Mouse (Mus musculus) CH12F3 (cell line): ENCODE measurements around the gene Lclat1.

Source experiments
- in situ Hi-C: fragments of 300-500 bp; cut with MboI; formaldehyde crosslinking; loops from 2 replicates; pipeline ENCODE4 v1.14.3; 2020; ENCODE audit warnings: low sequenced_read_pairs

Lclat1 gene

GRCm38 (mm10) chr17:73195074-73195723 lies 87.4 kb downstream of the Lclat1 start:
- in situ Hi-C loops = no loop called here

GRCm38 (mm10) chr17:73196139-73196538 lies 88.4 kb downstream of the Lclat1 start:
- in situ Hi-C loops = no loop called here

GRCm38 (mm10) chr17:73197724-73198123 lies 89.9 kb downstream of the Lclat1 start:
- in situ Hi-C loops = no loop called here

DNA sequence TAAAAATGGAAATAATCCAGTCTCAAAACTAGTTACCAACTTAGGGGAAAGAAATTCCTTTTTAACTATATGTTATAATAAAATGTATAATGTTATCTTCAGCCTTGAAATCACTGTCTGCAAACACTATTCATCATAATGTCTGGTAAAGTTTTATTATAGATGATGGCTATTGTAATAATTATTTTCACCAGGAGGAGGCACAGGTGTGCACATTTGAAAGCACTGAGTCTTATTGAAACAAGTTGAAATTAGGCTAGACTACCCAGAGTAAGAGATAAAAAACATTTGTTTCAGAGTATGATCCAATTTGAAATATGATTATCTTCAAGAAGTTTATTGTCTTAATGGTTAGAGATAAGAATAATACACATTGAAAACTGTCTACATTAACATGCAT lies 91.6 kb downstream of the Lclat1 start:
- in situ Hi-C loops = no loop called here

DNA sequence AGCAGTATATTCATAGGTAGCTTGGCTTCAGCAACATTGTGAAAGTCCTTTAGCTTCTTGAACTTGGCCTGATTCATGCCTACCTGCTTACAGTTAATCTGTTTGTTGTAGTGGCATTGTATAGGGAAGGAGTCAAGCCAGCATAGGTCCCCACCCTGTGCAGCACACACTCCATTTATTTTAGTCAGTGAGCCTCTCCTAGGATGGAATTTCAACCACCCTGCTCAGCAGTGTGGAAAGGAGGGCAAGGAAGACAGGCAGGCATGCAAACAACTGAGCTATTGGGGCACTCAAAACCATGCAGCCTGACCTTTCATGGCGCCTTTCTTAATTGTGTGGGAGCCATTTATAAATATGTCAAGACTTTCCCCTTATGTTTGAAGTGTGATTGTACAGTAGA lies 92.6 kb downstream of the Lclat1 start:
- in situ Hi-C loops = loop anchor here (10.0 kb wide), 1 partner anchor 94 kb away; no protein-coding TSS in a partner anchor

GRCm38 (mm10) chr17:73203642-73204332 lies 96.0 kb downstream of the Lclat1 start:
- in situ Hi-C loops = loop anchor here (10.0 kb wide), 1 partner anchor 91 kb away; no protein-coding TSS in a partner anchor

GRCm38 (mm10) chr17:73210960-73211531 lies 103.3 kb downstream of the Lclat1 start:
- in situ Hi-C loops = no loop called here

GRCm38 (mm10) chr17:73212754-73213153 lies 105.0 kb downstream of the Lclat1 start:
- in situ Hi-C loops = no loop called here

- in situ Hi-C loops = no loop called here
These were observed 105.4 kb downstream of the Lclat1 start for GRCm38 (mm10) chr17:73213187-73213586.

- in situ Hi-C loops = no loop called here
These were observed 105.9 kb downstream of the Lclat1 start for GRCm38 (mm10) chr17:73213677-73214076.

DNA sequence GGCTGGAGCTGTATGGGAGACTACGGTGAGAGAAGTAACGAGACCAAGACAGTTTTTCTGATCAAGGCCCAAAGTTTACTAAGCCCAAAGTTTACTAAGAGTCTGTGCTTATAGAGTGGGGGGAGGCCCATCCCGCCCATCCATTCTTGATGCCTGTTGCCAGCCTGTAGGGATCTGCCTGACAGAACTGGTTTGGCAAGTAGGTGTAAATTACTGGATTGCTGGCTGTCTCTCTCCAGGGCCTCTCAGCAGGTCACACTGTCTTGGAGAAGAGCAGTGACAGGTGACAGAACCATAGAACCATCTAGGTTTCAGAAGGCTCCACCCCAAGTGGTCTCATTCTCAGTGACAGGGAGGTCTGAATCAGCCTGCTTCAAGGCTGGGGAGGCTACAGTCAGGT lies 109.5 kb downstream of the Lclat1 start:
- in situ Hi-C loops = no loop called here

DNA sequence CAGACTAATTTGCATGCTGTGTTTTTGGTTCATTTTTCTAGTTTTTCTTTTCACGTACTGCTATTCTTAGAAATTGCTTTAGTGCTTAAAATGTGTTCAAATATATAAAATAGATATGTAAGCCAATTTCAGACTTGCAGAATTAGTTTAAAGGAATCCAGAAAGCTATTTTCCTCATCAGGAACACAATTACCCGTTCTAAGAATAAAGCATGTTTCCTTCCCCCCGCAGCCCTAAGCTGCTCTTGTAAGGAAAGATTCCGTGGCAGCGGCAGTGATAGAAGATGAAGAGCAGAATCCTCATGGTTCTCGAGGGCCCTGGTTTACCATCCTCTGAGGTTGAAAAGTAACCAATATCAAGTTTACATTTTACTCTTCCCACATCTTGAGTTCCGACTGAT lies 113.0 kb downstream of the Lclat1 start:
- in situ Hi-C loops = no loop called here

GRCm38 (mm10) chr17:73222077-73222476 lies 114.3 kb downstream of the Lclat1 start:
- in situ Hi-C loops = no loop called here

GRCm38 (mm10) chr17:73225442-73225841 lies 117.7 kb downstream of the Lclat1 start:
- in situ Hi-C loops = no loop called here

- in situ Hi-C loops = no loop called here
These were observed 118.2 kb downstream of the Lclat1 start for GRCm38 (mm10) chr17:73225996-73226395.

DNA sequence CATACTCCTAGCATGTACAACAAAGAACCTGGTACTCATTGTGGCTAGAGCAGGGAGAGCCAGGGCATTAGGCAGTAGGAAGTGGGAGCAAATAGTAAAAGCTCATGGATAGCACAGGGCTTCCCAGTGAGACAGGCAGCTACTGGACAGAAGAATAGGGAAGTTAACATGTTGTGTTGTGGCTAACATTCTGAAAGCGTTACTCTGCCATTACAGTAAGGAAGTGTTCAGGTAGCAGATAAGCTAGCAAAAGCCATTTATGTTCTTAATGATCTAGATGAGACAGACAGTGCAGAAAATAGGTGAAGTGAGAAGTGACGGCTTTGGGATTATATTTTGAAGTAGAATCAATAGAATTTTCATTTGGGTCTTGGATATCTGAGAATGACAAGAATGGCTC lies 118.8 kb downstream of the Lclat1 start:
- in situ Hi-C loops = no loop called here

- in situ Hi-C loops = no loop called here
These were observed 119.6 kb downstream of the Lclat1 start for GRCm38 (mm10) chr17:73227361-73227760.

DNA sequence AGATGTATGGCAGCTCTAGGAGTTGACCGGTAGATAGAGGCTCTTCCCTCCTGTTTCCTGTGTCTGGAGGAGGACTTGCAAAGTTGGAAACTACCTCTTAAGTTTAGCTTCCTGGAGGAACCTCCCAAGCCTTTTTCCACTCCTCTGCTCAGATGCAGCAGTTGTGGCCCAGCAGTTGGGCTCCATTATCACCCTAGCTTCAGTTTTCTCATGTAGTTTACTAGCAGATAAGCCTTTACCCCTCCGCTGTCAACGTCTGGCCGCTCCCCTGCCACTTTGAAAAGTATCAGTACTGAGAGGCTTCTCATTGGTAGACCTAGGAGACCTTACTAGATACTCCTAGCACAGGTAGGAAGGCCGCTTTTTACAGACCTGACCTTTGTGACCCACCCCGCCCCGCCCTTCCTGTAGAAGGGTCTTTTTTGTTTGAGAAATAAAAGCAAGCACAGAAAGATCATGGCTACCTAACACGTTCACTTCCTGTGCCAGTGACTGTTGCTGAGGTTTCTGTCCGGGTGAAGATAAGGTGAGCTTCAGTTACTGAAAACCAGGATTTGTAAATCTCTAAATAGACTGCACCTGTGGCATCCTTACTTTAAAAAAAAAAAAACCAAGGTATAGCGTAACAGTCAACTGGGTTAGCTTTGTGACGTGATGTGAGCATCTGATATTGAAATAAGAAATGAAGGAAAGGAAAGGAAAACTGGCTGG lies 121.8 kb downstream of the Lclat1 start:
- in situ Hi-C loops = no loop called here

DNA sequence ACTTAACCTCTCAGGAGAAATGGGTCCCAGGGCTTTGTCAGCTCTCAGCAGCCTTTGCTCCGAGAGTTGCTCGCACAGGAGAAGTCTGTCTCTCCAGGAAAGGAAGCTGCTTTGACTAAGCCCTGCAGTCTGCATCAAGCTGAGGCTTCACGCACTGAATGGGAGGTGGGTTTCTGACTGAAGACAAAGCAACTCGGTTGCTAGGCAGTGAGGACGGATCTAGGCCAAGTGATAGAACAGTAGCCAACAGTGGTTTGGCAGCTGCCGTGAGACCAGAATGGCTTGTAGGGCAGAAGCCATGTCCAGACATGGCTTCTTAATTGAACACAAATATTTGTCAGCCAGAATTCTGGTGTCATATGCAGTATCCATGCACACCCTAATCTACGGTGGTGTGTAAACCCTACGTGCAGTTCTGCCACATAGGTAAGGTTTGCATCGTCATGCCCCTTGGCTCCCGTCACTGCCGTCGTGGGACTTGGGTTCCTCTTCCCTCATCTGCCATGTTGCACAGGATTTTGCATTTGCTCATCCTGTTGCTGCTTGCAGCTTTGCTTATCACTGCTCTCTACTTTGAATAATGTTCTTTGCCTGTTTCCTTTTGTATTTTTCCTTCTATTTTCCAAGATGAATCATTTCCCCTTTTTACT lies 122.7 kb downstream of the Lclat1 start:
- in situ Hi-C loops = no loop called here

DNA sequence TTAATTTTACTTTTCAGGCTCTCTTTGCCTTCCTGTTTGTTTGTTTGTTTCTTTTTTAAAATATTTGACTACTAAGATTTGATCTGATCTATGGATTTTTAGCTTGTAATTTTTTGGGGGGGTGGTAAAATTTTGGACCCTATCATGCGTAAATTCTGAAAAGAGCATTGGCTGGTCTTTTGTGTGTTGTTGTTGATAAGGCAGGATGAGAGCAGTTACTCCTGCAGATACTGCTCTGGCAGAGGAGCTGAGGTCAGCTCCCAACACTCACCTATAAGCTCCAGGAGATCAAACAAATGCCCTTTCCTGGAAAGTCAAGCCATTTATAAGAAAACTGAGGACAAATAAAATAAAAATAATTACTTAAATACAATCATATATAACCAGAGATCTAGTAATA lies 123.6 kb downstream of the Lclat1 start:
- in situ Hi-C loops = no loop called here

DNA sequence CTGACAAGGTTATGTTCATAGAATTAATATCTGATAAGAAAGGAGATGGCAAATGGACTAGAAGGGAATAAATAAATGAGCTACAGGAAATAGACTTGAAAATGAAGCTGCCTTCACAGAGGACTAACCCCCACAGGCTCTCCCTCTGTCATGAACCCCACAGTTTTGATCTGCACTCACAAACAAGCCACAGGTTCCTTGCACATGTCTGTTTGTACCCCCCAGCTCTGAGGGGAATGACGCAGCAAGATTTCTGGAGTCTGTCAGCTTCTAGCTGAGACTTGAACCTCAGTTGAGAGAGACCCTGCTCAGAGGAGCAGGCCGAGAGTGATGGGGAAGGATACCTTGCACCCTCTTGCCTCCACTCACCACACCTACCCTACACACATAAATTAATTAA lies 124.8 kb downstream of the Lclat1 start:
- in situ Hi-C loops = no loop called here
